Mouse (Mus musculus) lung, adult 2 months (tissue): ENCODE measurements around the gene Car2.

Source experiments
- CTCF ChIP-seq: fragments of 200-500 bp; IDR thresholded peaks from 2 replicates; pipeline ENCODE4 v1.5.1; 2011; ENCODE audit warnings: mild to moderate bottlenecking, low read length, control low read depth; ENCODE audit not compliant: insufficient read depth
- POLR2A ChIP-seq: fragments of 200-500 bp; IDR thresholded peaks from 2 replicates; pipeline ENCODE4 v1.6.1; 2011; ENCODE audit warnings: low read depth, mild to moderate bottlenecking, control low read depth, low read length, borderline replicate concordance; ENCODE audit errors: extremely low read depth

GRCm38 (mm10) chr3:14854446-14854845 is 31.6 kb upstream of the Car2 start:
- TF ChIP-seq CTCF (no peak), POLR2A (no peak)
